Mouse (Mus musculus) neural tube, embryonic 12.5 days (tissue): Measurements from ENCODE around the gene Nelfb. TPM values are rescaled to one million over a fixed set of nuclear protein-coding genes. Genes with fewer than 3 reads are reported as not detected.
A peak's percentile ranks its signal among the peaks of the same experiment; 100 is the strongest.

Source experiments
- ATAC-seq: fragments of 200-750 bp; cut with Nextera tagmentation; 2 replicates; pipeline ENCODE4 v1.8.0; 2017; ENCODE audit warnings: low read depth, mild to moderate bottlenecking, moderate TSS enrichment, moderate library complexity; ENCODE audit not compliant: low FRiP score
- H3K27ac ChIP-seq: fragments of 300-500 bp; sonication (generic); 2 replicates; pipeline ENCODE4 v1.5.1; 2016
- H3K27me3 ChIP-seq: fragments of 300-500 bp; sonication (generic); replicated peaks from 2 replicates; pipeline ENCODE4 v1.6.1; 2016; ENCODE audit warnings: mild to moderate bottlenecking
- H3K36me3 ChIP-seq: fragments of 300-500 bp; sonication (generic); 2 replicates; pipeline ENCODE4 v1.6.1; 2016; ENCODE audit warnings: mild to moderate bottlenecking
- H3K4me1 ChIP-seq: fragments of 300-500 bp; sonication (generic); 2 replicates; pipeline ENCODE4 v1.6.1; 2016
- H3K4me2 ChIP-seq: fragments of 300-500 bp; sonication (generic); replicated peaks from 2 replicates; pipeline ENCODE4 v1.6.1; 2016; ENCODE audit warnings: mild to moderate bottlenecking
- H3K4me3 ChIP-seq: fragments of 300-500 bp; sonication (generic); 2 replicates; pipeline ENCODE4 v1.5.1; 2016
- H3K9ac ChIP-seq: fragments of 300-500 bp; sonication (generic); 2 replicates; pipeline ENCODE4 v1.6.1; 2016; ENCODE audit warnings: mild to moderate bottlenecking
- H3K9me3 ChIP-seq: fragments of 300-500 bp; sonication (generic); 2 replicates; pipeline ENCODE4 v1.6.1; 2016; ENCODE audit warnings: mild to moderate bottlenecking
- WGBS: fragments of 180-500 bp; shearing (Covaris S2); methylation state at CpG from one replicate; pipeline ENCODE4 v1.1.7; 2016; 5-methylcytosine and 5-hydroxymethylcytosine counted together
- polyA plus RNA-seq: library from polyadenylated mRNA; unstranded; fragments of >200 nt; fragmentation: Nextera tagmentation; extraction: Ambion mirVana; gene quantifications from 2 replicates; pipeline ENCODE4 v1.2.1, GENCODE M21; 2016

Gene Nelfb
- polyA plus RNA-seq, 1 experiment from 2014 or later, result 106 TPM

- Histone ChIP-seq H3K9ac (no peak within 1 kb of the TSS), H3K4me3 (no peak within 1 kb of the TSS), H3K36me3 (no peaks in the 10 kb centered on the region), H3K27me3 (peaks cover 14% of the 10 kb centered on the region; the same call in 1 of the 2 replicates), H3K4me1 (peaks cover 17% of the 10 kb centered on the region), H3K9me3 (no peaks in the 10 kb centered on the region), H3K27ac (no peak within 1 kb of the TSS), H3K4me2 (no peak within 1 kb of the TSS)
- ATAC-seq, result no peak
- WGBS, result 80% methylated on average over 3 of the region's 3 CpGs
Measured at GRCm38 (mm10) chr2:25214444-25214843, 3.2 kb upstream of the Nelfb start, which contains the start of gene Stpg3. TSS of gene Stpg3 (minus strand) at chr2:25214637.

GRCm38 (mm10) chr2:25213266-25213865 lies 2.1 kb upstream of the Nelfb start:
- 69% methylated on average over 23 of the region's 23 CpGs for WGBS
- Histone ChIP-seq H3K4me3 (no peak overlapping the region), H3K36me3 (peaks cover 1% of the 10 kb centered on the region; the same call in 1 of the 2 replicates), H3K27ac (no peak overlapping the region), H3K9ac (no peak overlapping the region), H3K27me3 (peaks cover 14% of the 10 kb centered on the region; the same call in 1 of the 2 replicates), H3K4me2 (no peak overlapping the region), H3K4me1 (peaks cover 16% of the 10 kb centered on the region), H3K9me3 (no peaks in the 10 kb centered on the region)
- ATAC-seq, result no peak

GRCm38 (mm10) chr2:25210686-25211085 lies 603 bp downstream of the Nelfb start:
- no peaks in the 10 kb centered on the region for H3K9me3 ChIP-seq
- peak overlapping the region; percentile 76 for H3K9ac ChIP-seq
- H3K4me3 ChIP-seq, result peak overlapping the region; percentile 65
- H3K4me2 ChIP-seq, result peak overlapping the region; percentile 93
- H3K27me3 ChIP-seq, result peaks cover 14% of the 10 kb centered on the region; the same call in 1 of the 2 replicates
- H3K4me1 ChIP-seq, result peaks cover 20% of the 10 kb centered on the region
- peak; percentile 51; the same call in 1 of the 2 replicates for ATAC-seq
- peaks cover 25% of the 10 kb centered on the region for H3K36me3 ChIP-seq
- WGBS, result under 1% methylated on average over 24 of the region's 24 CpGs
- H3K27ac ChIP-seq, result 0 out of 2 replicates have a peak overlapping the region, but pooled peaks have one; percentile 33

- 87% methylated on average over 1 of the region's 1 CpGs for WGBS
- H3K4me2 ChIP-seq, result no peak overlapping the region
- H3K36me3 ChIP-seq, result peaks cover 54% of the 10 kb centered on the region
- no peak overlapping the region for H3K9ac ChIP-seq
- H3K4me3 ChIP-seq, result no peak overlapping the region
- no peak overlapping the region for H3K27ac ChIP-seq
- H3K27me3 ChIP-seq, result 0 out of 2 replicates have a peak, but pooled peaks cover under 1% of the 10 kb centered on the region
- peaks cover 20% of the 10 kb centered on the region for H3K4me1 ChIP-seq
- no peaks in the 10 kb centered on the region for H3K9me3 ChIP-seq
- ATAC-seq, result no peak
Measured at GRCm38 (mm10) chr2:25207593-25207992, 3.7 kb downstream of the Nelfb start.

- WGBS, result 66% methylated on average over 4 of the region's 4 CpGs
- no peak overlapping the region for H3K27ac ChIP-seq
- no peaks in the 10 kb centered on the region for H3K9me3 ChIP-seq
- H3K27me3 ChIP-seq, result no peaks in the 10 kb centered on the region
- H3K36me3 ChIP-seq, result peaks cover 89% of the 10 kb centered on the region
- no peak overlapping the region for H3K9ac ChIP-seq
- no peak overlapping the region for H3K4me2 ChIP-seq
- 0 out of 2 replicates have a peak, but pooled peaks cover 4% of the 10 kb centered on the region for H3K4me1 ChIP-seq
- no peak overlapping the region for H3K4me3 ChIP-seq
- no peak for ATAC-seq
Measured at GRCm38 (mm10) chr2:25203631-25204214, 7.6 kb downstream of the Nelfb start.

GRCm38 (mm10) chr2:25200631-25201030 lies 10.7 kb downstream of the Nelfb start:
- no peaks in the 10 kb centered on the region; the same call in 1 of the 2 replicates for H3K4me1 ChIP-seq
- H3K4me2 ChIP-seq, result no peak overlapping the region
- no peak overlapping the region for H3K4me3 ChIP-seq
- peaks cover 16% of the 10 kb centered on the region for H3K27me3 ChIP-seq
- H3K27ac ChIP-seq, result no peak overlapping the region
- H3K9me3 ChIP-seq, result no peaks in the 10 kb centered on the region
- ATAC-seq, result no peak
- WGBS, result 96% methylated on average over 2 of the region's 2 CpGs
- peaks cover 74% of the 10 kb centered on the region for H3K36me3 ChIP-seq
- no peak overlapping the region for H3K9ac ChIP-seq

- Histone ChIP-seq H3K27me3 (peaks cover 32% of the 10 kb centered on the region), H3K4me2 (no peak overlapping the region), H3K9me3 (no peaks in the 10 kb centered on the region), H3K27ac (no peak overlapping the region), H3K9ac (no peak overlapping the region), H3K36me3 (peaks cover 51% of the 10 kb centered on the region), H3K4me3 (no peak overlapping the region), H3K4me1 (peaks cover 3% of the 10 kb centered on the region; the same call in 1 of the 2 replicates)
- ATAC-seq, result no peak
Measured at GRCm38 (mm10) chr2:25197946-25198345, 13.3 kb downstream of the Nelfb start.

GRCm38 (mm10) chr2:25197191-25197590 lies 14.1 kb downstream of the Nelfb start:
- no peak overlapping the region for H3K9ac ChIP-seq
- no peak for ATAC-seq
- no peaks in the 10 kb centered on the region for H3K9me3 ChIP-seq
- no peak overlapping the region for H3K27ac ChIP-seq
- H3K4me1 ChIP-seq, result peaks cover 3% of the 10 kb centered on the region; the same call in 1 of the 2 replicates
- no peak overlapping the region for H3K4me3 ChIP-seq
- H3K4me2 ChIP-seq, result no peak overlapping the region
- 22% methylated on average over 2 of the region's 2 CpGs for WGBS
- peaks cover 44% of the 10 kb centered on the region for H3K36me3 ChIP-seq
- H3K27me3 ChIP-seq, result peaks cover 32% of the 10 kb centered on the region

GRCm38 (mm10) chr2:25196172-25196954 lies 14.9 kb downstream of the Nelfb start, which contains the start of gene Tor4a:
TSS of gene Tor4a (minus strand) at chr2:25196886.
- no peaks in the 10 kb centered on the region for H3K9me3 ChIP-seq
- H3K27me3 ChIP-seq, result peaks cover 32% of the 10 kb centered on the region
- peaks cover 37% of the 10 kb centered on the region for H3K36me3 ChIP-seq
- H3K4me3 ChIP-seq, result no peak within 1 kb of the TSS
- peaks cover 3% of the 10 kb centered on the region; the same call in 1 of the 2 replicates for H3K4me1 ChIP-seq
- H3K9ac ChIP-seq, result peak within 1 kb of the TSS; percentile 21; the same call in 1 of the 2 replicates
- H3K4me2 ChIP-seq, result peak within 1 kb of the TSS; percentile 40
- WGBS, result 14% methylated on average over 8 of the region's 8 CpGs
- ATAC-seq, result no peak
- no peak within 1 kb of the TSS for H3K27ac ChIP-seq

- no peaks in the 10 kb centered on the region for H3K9me3 ChIP-seq
- H3K4me1 ChIP-seq, result peaks cover 3% of the 10 kb centered on the region; the same call in 1 of the 2 replicates
- H3K27me3 ChIP-seq, result peaks cover 32% of the 10 kb centered on the region
- 21% methylated on average over 55 of the region's 55 CpGs for WGBS
- no peak for ATAC-seq
- no peak overlapping the region for H3K27ac ChIP-seq
- H3K9ac ChIP-seq, result peak overlapping the region; percentile 21; the same call in 1 of the 2 replicates
- no peak overlapping the region for H3K4me3 ChIP-seq
- peak overlapping the region; percentile 40 for H3K4me2 ChIP-seq
- H3K36me3 ChIP-seq, result peaks cover 28% of the 10 kb centered on the region
Measured at GRCm38 (mm10) chr2:25195211-25196156, 15.8 kb downstream of the Nelfb start.

- ATAC-seq, result no peak
- 87% methylated on average over 17 of the region's 17 CpGs for WGBS
- no peak overlapping the region for H3K27ac ChIP-seq
- no peaks in the 10 kb centered on the region for H3K9me3 ChIP-seq
- peaks cover 3% of the 10 kb centered on the region; the same call in 1 of the 2 replicates for H3K4me1 ChIP-seq
- H3K4me2 ChIP-seq, result peak overlapping the region; percentile 40; the same call in 1 of the 2 replicates
- no peak overlapping the region for H3K9ac ChIP-seq
- no peak overlapping the region for H3K4me3 ChIP-seq
- H3K36me3 ChIP-seq, result peaks cover 19% of the 10 kb centered on the region
- peaks cover 32% of the 10 kb centered on the region for H3K27me3 ChIP-seq
Measured at GRCm38 (mm10) chr2:25194486-25195171, 16.7 kb downstream of the Nelfb start.
